Mouse (Mus musculus) fat pad, adult 2 months (tissue): Measurements from ENCODE around the gene Tmem256.

Experiments used
- DNase-seq: peaks from one replicate; pipeline ENCODE4 v3.0.0-alpha.2; 2011; ENCODE audit warnings: low read depth, low spot score; ENCODE audit errors: extremely low read depth

Gene Tmem256

DNA sequence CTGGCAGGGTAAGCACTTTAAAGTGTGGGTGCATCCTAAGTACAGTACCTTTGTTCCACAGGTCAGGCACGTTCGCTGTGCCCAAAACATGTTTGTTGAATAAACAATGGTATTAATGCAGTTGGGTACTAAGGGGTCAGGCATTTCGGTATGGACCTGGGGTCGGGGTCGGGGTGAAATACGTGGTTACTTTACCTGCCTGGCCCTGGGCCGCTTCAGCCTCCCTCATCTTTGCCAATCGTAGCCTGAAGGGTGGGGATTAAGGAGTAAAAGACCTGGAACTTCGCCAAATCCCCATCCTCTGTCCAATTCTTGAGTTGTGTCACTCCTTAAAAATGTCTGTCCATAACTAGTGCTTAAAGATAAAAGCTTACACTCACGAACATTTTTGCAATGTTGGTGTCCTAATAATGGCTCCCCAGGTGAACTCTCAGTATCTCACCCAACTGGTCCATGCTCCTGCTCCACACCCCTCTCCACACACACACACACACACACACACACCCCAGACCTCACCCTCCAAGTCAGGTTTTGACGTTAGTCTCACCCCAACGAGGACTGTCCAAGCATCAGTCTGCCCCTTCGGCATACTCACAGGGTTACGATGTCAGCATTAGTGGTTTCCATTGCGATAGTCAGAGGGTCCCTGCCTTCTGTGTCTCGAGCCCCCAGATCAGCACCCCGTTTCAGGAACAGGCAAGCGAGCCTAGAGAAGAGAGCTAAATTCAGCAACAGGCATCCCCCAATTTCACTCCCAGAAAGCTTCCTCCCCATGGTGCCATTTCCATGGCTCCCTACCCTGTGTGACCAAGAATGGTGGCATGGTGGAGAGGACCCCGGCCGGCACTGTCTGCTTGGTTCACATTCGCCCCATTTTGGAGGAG, 43.7 kb downstream of the Tmem256 start:
- peak; percentile 55 for DNase-seq

DNA sequence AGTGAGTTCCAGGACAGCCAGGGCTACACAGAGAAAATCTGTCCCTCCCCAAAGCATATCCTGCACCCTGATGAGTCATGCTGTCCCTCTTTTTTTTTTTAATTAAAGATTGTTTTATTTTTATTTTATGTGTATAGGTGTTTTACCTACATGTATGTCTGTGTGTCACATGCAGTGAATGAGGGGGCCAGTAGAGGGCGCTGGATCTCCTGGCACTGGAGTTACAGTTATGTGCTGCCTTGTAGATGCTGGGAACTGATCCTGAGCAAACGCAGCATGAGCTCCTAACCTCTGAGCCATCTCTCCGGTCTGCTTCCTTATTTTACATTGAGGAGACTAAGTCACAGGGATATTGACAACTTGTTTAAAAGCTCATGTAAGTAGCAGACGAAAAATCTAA, 44.8 kb downstream of the Tmem256 start:
- DNase-seq, result no peak

DNA sequence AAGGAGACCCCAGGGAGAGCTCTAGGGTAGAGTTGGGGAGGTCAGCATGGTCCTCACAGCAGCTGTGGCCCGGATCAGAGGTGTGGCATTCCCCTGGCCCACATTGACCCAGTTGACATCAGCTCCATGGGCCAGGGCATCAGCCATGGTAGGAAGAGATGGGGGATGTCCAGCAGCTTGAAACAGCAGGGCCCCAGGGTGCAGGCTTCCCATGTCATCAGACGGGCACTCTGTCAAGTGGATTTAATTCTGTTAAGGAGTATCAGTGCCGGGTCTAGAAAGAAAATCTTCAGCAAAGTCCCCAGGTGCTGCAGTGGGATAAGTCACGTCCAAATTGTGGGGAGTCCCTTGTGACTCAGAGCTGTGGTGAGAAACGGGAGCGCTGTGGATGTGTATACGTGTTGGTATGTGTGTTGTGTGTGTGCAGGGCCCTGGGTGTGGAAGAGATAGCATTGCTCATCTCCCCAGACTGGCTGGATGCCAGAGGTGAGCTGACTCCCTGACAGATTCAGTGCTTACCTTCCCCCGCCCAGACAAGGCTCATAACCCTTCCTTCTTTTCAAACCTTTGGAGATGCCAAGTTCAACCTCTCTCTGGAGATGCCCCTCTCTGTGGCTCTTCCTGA, 45.3 kb downstream of the Tmem256 start:
- no peak for DNase-seq

DNA sequence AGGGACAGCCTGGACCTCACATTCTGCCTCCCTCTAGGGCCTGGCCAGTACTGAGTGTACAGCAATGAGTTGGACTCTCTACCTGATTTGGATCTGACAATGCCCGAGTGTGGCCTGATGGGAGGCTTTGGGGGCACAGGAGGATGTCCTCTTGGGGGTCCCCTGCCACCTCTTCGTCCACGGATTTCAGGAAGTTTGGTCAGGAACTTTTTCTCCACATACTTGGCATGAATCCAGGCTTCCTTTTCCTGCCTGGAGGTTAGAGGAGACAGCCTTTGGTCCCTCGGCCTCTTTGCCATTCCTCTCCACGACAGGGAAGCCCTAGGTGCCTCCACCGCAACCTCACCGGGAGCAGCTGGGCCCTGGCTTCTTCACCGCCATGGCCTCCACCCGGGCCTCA, 45.9 kb downstream of the Tmem256 start:
- DNase-seq, result no peak

DNA sequence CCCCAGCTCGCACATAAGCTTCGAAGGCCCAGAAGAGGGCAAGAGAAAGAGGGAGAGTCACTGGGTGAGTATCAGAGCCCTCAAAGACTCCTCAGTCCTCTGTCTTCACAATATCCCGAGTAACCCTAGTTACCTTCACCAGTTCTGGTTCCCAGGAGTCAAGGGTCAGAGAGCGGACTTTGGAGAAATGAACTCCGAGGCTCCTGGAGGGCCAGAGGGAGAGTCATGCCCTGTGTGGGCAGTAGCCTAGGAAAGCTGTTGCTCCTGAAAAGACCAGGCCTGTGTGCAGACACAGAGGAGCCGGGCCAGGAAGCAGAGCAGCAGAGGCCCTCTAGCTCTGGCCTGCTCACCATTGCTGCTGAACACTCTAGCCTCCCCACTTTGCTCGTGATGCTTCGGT, 46.3 kb downstream of the Tmem256 start:
- DNase-seq, result no peak

DNA sequence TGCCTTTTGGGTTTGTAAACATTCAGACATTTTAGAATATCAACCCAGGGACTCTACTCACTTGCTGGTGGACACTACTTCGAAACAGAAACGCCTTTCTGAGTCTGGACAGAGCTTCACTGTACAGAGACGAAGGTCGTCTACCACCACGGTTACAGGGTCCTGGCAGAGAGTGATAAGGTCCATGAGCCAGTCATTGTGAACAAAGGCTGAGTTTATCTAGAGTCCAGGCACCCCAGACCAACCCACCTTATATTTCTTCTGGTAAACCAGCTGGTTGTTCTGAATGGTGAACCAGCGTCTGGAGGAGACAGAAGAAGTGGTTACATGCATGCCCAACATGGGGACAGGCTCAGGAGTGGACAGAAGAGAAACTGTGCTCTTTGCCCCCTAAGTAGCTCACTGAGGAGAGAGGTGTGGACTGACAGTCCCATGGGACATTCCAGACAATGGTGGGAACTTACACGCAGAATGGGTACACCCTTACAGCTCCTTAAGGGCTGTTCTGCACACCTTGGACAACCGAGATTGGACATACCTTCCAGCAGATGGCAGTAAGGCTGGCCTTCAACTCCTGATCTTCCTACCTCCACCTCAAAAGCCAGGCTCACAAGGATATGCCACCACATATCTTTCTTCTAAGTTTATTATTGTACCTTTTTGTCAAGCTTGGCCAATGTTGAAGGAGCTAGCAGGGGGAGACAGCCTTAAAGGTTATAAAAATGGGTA, 48.8 kb downstream of the Tmem256 start:
- DNase-seq, result no peak
